Mouse (Mus musculus) lung, postnatal 0 days (tissue): ENCODE data around the gene Hist1h2bf.

Source experiments
- CTCF ChIP-seq: IDR thresholded peaks from 2 replicates; pipeline ENCODE4 v1.5.1; 2016; ENCODE audit warnings: antibody characterized with exemption, mild to moderate bottlenecking
- EP300 ChIP-seq: IDR thresholded peaks from 2 replicates; pipeline ENCODE4 v1.6.1; 2016; ENCODE audit warnings: antibody characterized with exemption, mild to moderate bottlenecking, control low read depth

DNA sequence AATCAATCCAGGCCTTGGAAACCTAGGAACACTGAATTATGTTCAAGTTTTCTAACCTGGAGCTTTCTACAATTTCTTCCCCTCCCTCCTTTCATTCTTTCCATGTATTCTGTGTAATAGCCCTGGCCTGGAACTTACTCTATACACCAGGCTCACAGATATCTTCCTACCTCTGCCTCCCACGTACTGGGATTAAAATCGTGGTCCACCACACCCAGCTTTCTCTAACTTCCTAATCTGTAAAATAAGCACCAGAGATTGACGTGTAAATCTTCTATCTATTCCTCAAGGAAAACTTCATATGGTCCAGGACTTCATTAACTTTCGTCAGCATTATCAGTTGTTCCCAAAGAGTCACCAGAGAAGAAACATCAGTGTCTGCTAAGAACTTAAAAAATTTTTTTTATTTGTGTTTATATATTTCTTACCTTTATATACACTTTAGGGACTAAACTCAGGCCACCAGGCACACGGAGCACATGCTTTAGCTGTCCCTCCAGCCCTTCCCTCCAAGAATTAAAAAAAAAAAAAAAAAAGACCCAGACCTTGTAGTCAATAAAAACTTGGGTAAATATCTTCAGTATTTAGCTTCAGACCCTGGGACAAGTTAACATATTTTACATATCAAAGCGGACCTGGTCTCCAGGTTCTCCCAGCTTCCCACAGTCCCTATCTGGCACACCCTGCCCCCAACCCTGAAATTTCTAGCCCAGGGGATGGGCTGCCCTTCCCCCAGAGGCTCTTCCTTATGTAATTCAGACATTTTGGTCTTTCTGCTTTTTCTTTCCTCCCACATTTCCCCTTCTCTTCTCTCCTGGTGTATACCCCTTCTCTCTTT is 8.4 kb upstream of the Hist1h2bf start:
- no peak for TF ChIP-seq CTCF
- no peak for TF ChIP-seq EP300
